Mouse (Mus musculus): ENCODE measurements around the gene Gm21936.
"Not testable (repeated sequence)": the region's sequence is repeated elsewhere in the genome, so short reads cannot be mapped to it uniquely, and the experiment has no call there.

Gm21936 gene

GRCm38 (mm10) chr12:87795212-87795611 is at the start of gene Gm21936:
Gm21936 (plus strand) TSS chr12:87795512.
- not testable (repeated sequence) for DNase-seq (ENCODE audit: inconsistent age in 2 of 2, low spot score in 1 of 2)

DNA sequence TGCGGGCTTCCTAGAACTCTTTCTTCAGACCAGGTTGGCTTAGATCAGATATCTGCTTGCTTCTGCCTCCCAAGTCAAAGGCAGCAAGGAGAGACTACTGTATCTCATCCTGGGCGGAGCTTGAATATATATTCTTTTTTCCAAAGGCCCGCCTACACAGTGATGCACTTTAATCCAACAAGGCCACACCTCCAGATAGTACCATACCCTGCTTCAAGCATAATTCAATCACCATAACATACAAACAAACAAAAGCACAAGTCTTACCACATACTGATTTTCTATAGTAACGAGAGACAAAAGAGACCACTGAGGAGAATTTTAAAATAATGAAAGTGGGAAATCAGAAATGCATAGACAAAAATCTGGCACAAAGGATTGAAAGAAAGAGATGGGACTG is 19.7 kb upstream of the Gm21936 start, which contains the start of gene Gm21319:
TSS of gene Gm21319 (minus strand) at position 101 of the 400 bp plus-strand sequence.
- not testable (repeated sequence) for DNase-seq (ENCODE audit: inconsistent age in 2 of 2, low spot score in 1 of 2)

DNA sequence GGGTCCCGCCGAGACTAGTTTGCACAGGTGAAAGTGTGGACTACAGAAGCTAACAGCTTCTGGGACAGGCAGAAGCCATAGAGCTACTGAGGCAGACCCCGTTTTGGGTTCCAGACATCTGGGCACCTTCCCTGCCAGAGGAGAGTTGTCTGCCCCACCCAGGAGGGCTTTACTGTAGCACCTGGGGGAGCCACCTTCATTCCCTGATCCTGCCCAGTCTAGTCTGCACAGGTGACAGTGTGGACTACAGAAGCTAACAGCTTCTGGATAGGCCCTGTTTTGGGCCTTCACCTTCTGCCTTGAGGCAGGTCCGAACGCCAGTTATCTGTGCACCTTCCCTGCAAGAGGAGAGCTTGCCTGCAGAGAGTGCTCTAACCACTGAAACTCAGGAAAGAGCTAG is 2.7 kb downstream of the Gm21936 start:
- not testable (repeated sequence) for DNase-seq (ENCODE audit: inconsistent age in 2 of 2, low spot score in 1 of 2)

GRCm38 (mm10) chr12:87816277-87816676 is 21.0 kb downstream of the Gm21936 start, which contains the start of gene BB287469:
BB287469 (plus strand) TSS chr12:87816577.
- DNase-seq (ENCODE audit: inconsistent age in 2 of 2, low spot score in 1 of 2): not testable (repeated sequence)

DNA sequence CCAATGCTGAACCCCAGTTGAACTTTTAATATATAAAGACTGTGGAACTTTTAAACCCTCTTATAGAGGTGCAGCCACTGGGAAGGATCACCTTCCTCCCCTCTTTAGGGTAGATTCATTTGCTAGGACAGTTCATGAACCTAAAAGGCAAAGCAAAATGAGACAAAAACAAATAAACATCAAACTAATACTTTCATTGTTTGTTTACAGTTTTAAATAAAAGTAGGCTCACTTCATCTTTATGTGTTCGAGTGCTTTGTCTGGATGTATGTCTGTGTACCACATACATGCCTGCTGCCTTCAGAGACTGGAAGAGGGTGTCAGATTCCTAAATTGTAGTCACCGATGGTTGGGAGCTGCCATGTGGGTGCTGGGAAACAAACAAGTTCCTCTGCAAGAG is 46.9 kb downstream of the Gm21936 start, which contains the start of gene Gm2001:
TSS of gene Gm2001 (minus strand) at position 101 of the 400 bp plus-strand sequence.
- DNase-seq (ENCODE audit: inconsistent age in 2 of 2, low spot score in 1 of 2): not testable (repeated sequence)
